Mouse (Mus musculus): ENCODE measurements around the gene Nfxl1.

Gene Nfxl1

GRCm38 (mm10) chr5:72501763-72502162, 57.7 kb downstream of the Nfxl1 start:
- DNase-seq (ENCODE audit: low spot score in 2 of 2) = no peak

GRCm38 (mm10) chr5:72498271-72498670, 61.2 kb downstream of the Nfxl1 start:
- no peak for DNase-seq (ENCODE audit: low spot score in 2 of 2)

- no peak for DNase-seq (ENCODE audit: low spot score in 2 of 2)
Measured at GRCm38 (mm10) chr5:72496756-72497155, 62.7 kb downstream of the Nfxl1 start.

GRCm38 (mm10) chr5:72493906-72494305, 65.6 kb downstream of the Nfxl1 start:
- DNase-seq (ENCODE audit: low spot score in 2 of 2) = no peak

GRCm38 (mm10) chr5:72491232-72491631, 68.3 kb downstream of the Nfxl1 start:
- DNase-seq (ENCODE audit: low spot score in 2 of 2) = no peak

- no peak for DNase-seq (ENCODE audit: low spot score in 2 of 2)
Measured at GRCm38 (mm10) chr5:72480456-72480855, 79.0 kb downstream of the Nfxl1 start.

- no peak for DNase-seq (ENCODE audit: low spot score in 2 of 2)
Measured at GRCm38 (mm10) chr5:72472317-72473009, 87.0 kb downstream of the Nfxl1 start.

GRCm38 (mm10) chr5:72471746-72472145, 87.7 kb downstream of the Nfxl1 start:
- DNase-seq (ENCODE audit: low spot score in 2 of 2) = no peak

GRCm38 (mm10) chr5:72464932-72465331, 94.6 kb downstream of the Nfxl1 start:
- no peak for DNase-seq (ENCODE audit: low spot score in 2 of 2)
